Mouse (Mus musculus) kidney, embryonic 14.5 days (tissue): ENCODE results near the gene Taf5. TPM values are rescaled to one million over a fixed set of nuclear protein-coding genes. Genes with fewer than 3 reads are reported as not detected.

Experiments used
- ATAC-seq: fragments of 200-750 bp; cut with Nextera tagmentation; 2 replicates; pipeline ENCODE4 v1.8.0; 2017; ENCODE audit warnings: moderate number of reproducible peaks, mild to moderate bottlenecking, moderate TSS enrichment, moderate library complexity; ENCODE audit not compliant: low FRiP score, low TSS enrichment
- H3K27ac ChIP-seq: fragments of 300-500 bp; sonication (generic); 2 replicates; pipeline ENCODE4 v1.5.1; 2014; ENCODE audit warnings: low read depth, mild to moderate bottlenecking, low read length, moderate library complexity, mixed read lengths
- H3K27me3 ChIP-seq: fragments of 300-500 bp; sonication (generic); 2 replicates; pipeline ENCODE4 v1.6.1; 2014; ENCODE audit warnings: mild to moderate bottlenecking, low read length; ENCODE audit not compliant: control insufficient read depth, insufficient read depth
- H3K36me3 ChIP-seq: fragments of 300-500 bp; sonication (generic); 2 replicates; pipeline ENCODE4 v1.6.1; 2014; ENCODE audit warnings: low read length, mixed read lengths; ENCODE audit not compliant: control insufficient read depth, insufficient read depth
- H3K4me1 ChIP-seq: fragments of 300-500 bp; sonication (generic); 2 replicates; pipeline ENCODE4 v1.6.1; 2014; ENCODE audit warnings: low read length, mixed read lengths; ENCODE audit not compliant: control insufficient read depth, insufficient read depth
- H3K4me2 ChIP-seq: fragments of 300-500 bp; sonication (generic); replicated peaks from 2 replicates; pipeline ENCODE4 v1.6.1; 2014; ENCODE audit warnings: low read depth, mild to moderate bottlenecking, low read length
- H3K4me3 ChIP-seq: fragments of 300-500 bp; sonication (generic); 2 replicates; pipeline ENCODE4 v1.5.1; 2014; ENCODE audit warnings: mild to moderate bottlenecking, low read length
- H3K9ac ChIP-seq: fragments of 300-500 bp; sonication (generic); 2 replicates; pipeline ENCODE4 v1.6.1; 2014; ENCODE audit warnings: low read depth, mild to moderate bottlenecking, low read length, moderate library complexity
- H3K9me3 ChIP-seq: fragments of 300-500 bp; sonication (generic); 2 replicates; pipeline ENCODE4 v1.6.1; 2016; ENCODE audit warnings: low read length; ENCODE audit not compliant: control insufficient read depth
- WGBS: fragments of 180-500 bp; shearing (Covaris S2); extraction: QIAGEN DNeasy Blood & Tissue Kit; methylation state at CpG from one replicate; pipeline ENCODE4 v1.1.7; 2014; 5-methylcytosine and 5-hydroxymethylcytosine counted together
- polyA plus RNA-seq: library from polyadenylated mRNA; unstranded; fragments of >200 nt; fragmentation: Nextera tagmentation; extraction: Ambion mirVana; gene quantifications from 2 replicates; pipeline ENCODE4 v1.2.1, GENCODE M21; 2014

Taf5 gene
- polyA plus RNA-seq, 1 experiment from 2014 or later = 10.6 TPM

GRCm38 (mm10) chr19:47050271-47051032 is 17.1 kb upstream of the Taf5 start, which contains the start of gene Pcgf6:
Gene Pcgf6 (minus strand): TSS chr19:47050906.
- ATAC-seq = peak; percentile 92
- peak within 1 kb of the TSS; percentile 95 for H3K27ac ChIP-seq
- under 1% methylated on average over 75 of the region's 75 CpGs for WGBS

GRCm38 (mm10) chr19:47052927-47053326 is 14.6 kb upstream of the Taf5 start:
- no peaks in the 10 kb centered on the region for H3K27me3 ChIP-seq
- 82% methylated on average over 4 of the region's 4 CpGs for WGBS
- no peaks in the 10 kb centered on the region; the same call in 1 of the 2 replicates for H3K36me3 ChIP-seq
- no peak overlapping the region for H3K9ac ChIP-seq
- no peak overlapping the region for H3K4me2 ChIP-seq
- H3K4me3 ChIP-seq = no peak overlapping the region
- no peaks in the 10 kb centered on the region for H3K9me3 ChIP-seq
- ATAC-seq = no peak
- no peak overlapping the region for H3K27ac ChIP-seq
- peaks cover 12% of the 10 kb centered on the region for H3K4me1 ChIP-seq

More at GRCm38 (mm10) chr19:47050271-47051032, 17.1 kb upstream of the Taf5 start, which contains the start of gene Pcgf6:
- Histone ChIP-seq H3K4me3 (peak within 1 kb of the TSS; percentile 93), H3K9ac (peak within 1 kb of the TSS; percentile 88), H3K9me3 (no peaks in the 10 kb centered on the region), H3K4me2 (peak within 1 kb of the TSS; percentile 80), H3K27me3 (no peaks in the 10 kb centered on the region), H3K36me3 (peaks cover 11% of the 10 kb centered on the region; the same call in 1 of the 2 replicates), H3K4me1 (peaks cover 12% of the 10 kb centered on the region)

GRCm38 (mm10) chr19:47053471-47053870 is 14.1 kb upstream of the Taf5 start:
- peaks cover 12% of the 10 kb centered on the region for H3K4me1 ChIP-seq
- H3K27ac ChIP-seq = no peak overlapping the region
- WGBS = 73% methylated on average over 4 of the region's 4 CpGs
- ATAC-seq = no peak
- no peaks in the 10 kb centered on the region for H3K9me3 ChIP-seq
- no peak overlapping the region for H3K4me3 ChIP-seq
- no peak overlapping the region for H3K4me2 ChIP-seq
- H3K9ac ChIP-seq = no peak overlapping the region
- H3K27me3 ChIP-seq = no peaks in the 10 kb centered on the region
- H3K36me3 ChIP-seq = no peaks in the 10 kb centered on the region

GRCm38 (mm10) chr19:47057684-47058083 is 9.9 kb upstream of the Taf5 start:
- 81% methylated on average over 1 of the region's 1 CpGs for WGBS
- H3K4me2 ChIP-seq = no peak overlapping the region
- H3K4me3 ChIP-seq = no peak overlapping the region
- H3K9ac ChIP-seq = no peak overlapping the region
- H3K9me3 ChIP-seq = no peaks in the 10 kb centered on the region
- H3K27me3 ChIP-seq = no peaks in the 10 kb centered on the region
- H3K4me1 ChIP-seq = no peaks in the 10 kb centered on the region
- no peak for ATAC-seq
- H3K36me3 ChIP-seq = no peaks in the 10 kb centered on the region
- no peak overlapping the region for H3K27ac ChIP-seq

GRCm38 (mm10) chr19:47065860-47066259 is 1.7 kb upstream of the Taf5 start:
- H3K9me3 ChIP-seq = no peaks in the 10 kb centered on the region
- no peak overlapping the region for H3K4me3 ChIP-seq
- no peaks in the 10 kb centered on the region for H3K27me3 ChIP-seq
- ATAC-seq = no peak
- WGBS = 87% methylated on average over 3 of the region's 3 CpGs
- no peak overlapping the region for H3K4me2 ChIP-seq
- H3K27ac ChIP-seq = no peak overlapping the region
- no peak overlapping the region for H3K9ac ChIP-seq
- peaks cover 9% of the 10 kb centered on the region for H3K4me1 ChIP-seq
- H3K36me3 ChIP-seq = peaks cover 2% of the 10 kb centered on the region; the same call in 1 of the 2 replicates

GRCm38 (mm10) chr19:47067924-47068611 is 522 bp downstream of the Taf5 start:
- peak overlapping the region; percentile 57 for H3K4me2 ChIP-seq
- H3K9me3 ChIP-seq = no peaks in the 10 kb centered on the region
- peak overlapping the region; percentile 72 for H3K4me3 ChIP-seq
- H3K4me1 ChIP-seq = peaks cover 9% of the 10 kb centered on the region
- WGBS = under 1% methylated on average over 55 of the region's 72 CpGs
- no peaks in the 10 kb centered on the region for H3K27me3 ChIP-seq
- H3K9ac ChIP-seq = peak overlapping the region; percentile 90
- ATAC-seq = peak; percentile 93
- H3K27ac ChIP-seq = peak overlapping the region; percentile 80
- peaks cover 22% of the 10 kb centered on the region; the same call in 1 of the 2 replicates for H3K36me3 ChIP-seq

- Histone ChIP-seq H3K9ac (no peak overlapping the region), H3K4me2 (no peak overlapping the region), H3K36me3 (peaks cover 40% of the 10 kb centered on the region), H3K27me3 (no peaks in the 10 kb centered on the region), H3K9me3 (no peaks in the 10 kb centered on the region), H3K4me1 (peaks cover 10% of the 10 kb centered on the region), H3K4me3 (no peak overlapping the region), H3K27ac (no peak overlapping the region)
- WGBS = 79% methylated on average over 3 of the region's 3 CpGs
- ATAC-seq = no peak
Observed at GRCm38 (mm10) chr19:47088226-47088625, 20.7 kb downstream of the Taf5 start.

GRCm38 (mm10) chr19:47089718-47090525 is 22.4 kb downstream of the Taf5 start:
- H3K9ac ChIP-seq = peak overlapping the region; percentile 86
- peak overlapping the region; percentile 53 for H3K4me2 ChIP-seq
- ATAC-seq = peak; percentile 77
- H3K9me3 ChIP-seq = no peaks in the 10 kb centered on the region
- peak overlapping the region; percentile 75 for H3K27ac ChIP-seq
- H3K4me3 ChIP-seq = peak overlapping the region; percentile 79
- H3K4me1 ChIP-seq = peaks cover 10% of the 10 kb centered on the region
- H3K36me3 ChIP-seq = peaks cover 37% of the 10 kb centered on the region
- H3K27me3 ChIP-seq = no peaks in the 10 kb centered on the region
- 2% methylated on average over 36 of the region's 36 CpGs for WGBS
